Mouse (Mus musculus) CH12.LX (cell line): ENCODE results near the gene Inha.

Experiments
- CHD2 ChIP-seq: IDR thresholded peaks from 2 replicates; pipeline ENCODE4 v1.6.1; 2011; ENCODE audit warnings: low read length, improper control_type of control experiment
- CTCF ChIP-seq, 2 experiments: IDR thresholded peaks in 1 of 2; conservative IDR thresholded peaks in 1 of 2; 2 replicates each; pipeline ENCODE4 v1.5.1; 2011 to 2012; ENCODE audit warnings: low read depth in 2 of 2, low read length in 2 of 2, improper control_type of control experiment in 1 of 2, inconsistent platforms in 1 of 2, mild to moderate bottlenecking in 1 of 2, moderate library complexity in 1 of 2
- E2F4 ChIP-seq: IDR thresholded peaks from 2 replicates; pipeline ENCODE4 v1.6.1; 2011; ENCODE audit warnings: low read depth, low read length, improper control_type of control experiment; ENCODE audit not compliant: insufficient replicate concordance
- EP300 ChIP-seq: IDR thresholded peaks from 2 replicates; pipeline ENCODE4 v1.6.1; 2011; ENCODE audit warnings: low read length, improper control_type of control experiment
- JUND ChIP-seq: conservative IDR thresholded peaks from 2 replicates; pipeline ENCODE4 v1.6.1; 2011; ENCODE audit warnings: low read depth, low read length, improper control_type of control experiment
- MYC ChIP-seq: IDR thresholded peaks from 2 replicates; pipeline ENCODE4 v1.6.1; 2011; ENCODE audit warnings: low read depth, mild to moderate bottlenecking, improper control_type of control experiment, low read length
- POLR2A ChIP-seq: IDR thresholded peaks from 2 replicates; pipeline ENCODE4 v1.6.1; 2011; ENCODE audit warnings: low read depth, mild to moderate bottlenecking, improper control_type of control experiment, low read length
- USF1 ChIP-seq: IDR thresholded peaks from 2 replicates; pipeline ENCODE4 v1.6.1; 2014; ENCODE audit warnings: low read depth, mild to moderate bottlenecking, inconsistent platforms, low read length, improper control_type of control experiment
- ZKSCAN1 ChIP-seq: IDR thresholded peaks from 2 replicates; pipeline ENCODE4 v1.6.1; 2012; ENCODE audit warnings: low read depth, inconsistent platforms, low read length, improper control_type of control experiment, borderline replicate concordance

DNA sequence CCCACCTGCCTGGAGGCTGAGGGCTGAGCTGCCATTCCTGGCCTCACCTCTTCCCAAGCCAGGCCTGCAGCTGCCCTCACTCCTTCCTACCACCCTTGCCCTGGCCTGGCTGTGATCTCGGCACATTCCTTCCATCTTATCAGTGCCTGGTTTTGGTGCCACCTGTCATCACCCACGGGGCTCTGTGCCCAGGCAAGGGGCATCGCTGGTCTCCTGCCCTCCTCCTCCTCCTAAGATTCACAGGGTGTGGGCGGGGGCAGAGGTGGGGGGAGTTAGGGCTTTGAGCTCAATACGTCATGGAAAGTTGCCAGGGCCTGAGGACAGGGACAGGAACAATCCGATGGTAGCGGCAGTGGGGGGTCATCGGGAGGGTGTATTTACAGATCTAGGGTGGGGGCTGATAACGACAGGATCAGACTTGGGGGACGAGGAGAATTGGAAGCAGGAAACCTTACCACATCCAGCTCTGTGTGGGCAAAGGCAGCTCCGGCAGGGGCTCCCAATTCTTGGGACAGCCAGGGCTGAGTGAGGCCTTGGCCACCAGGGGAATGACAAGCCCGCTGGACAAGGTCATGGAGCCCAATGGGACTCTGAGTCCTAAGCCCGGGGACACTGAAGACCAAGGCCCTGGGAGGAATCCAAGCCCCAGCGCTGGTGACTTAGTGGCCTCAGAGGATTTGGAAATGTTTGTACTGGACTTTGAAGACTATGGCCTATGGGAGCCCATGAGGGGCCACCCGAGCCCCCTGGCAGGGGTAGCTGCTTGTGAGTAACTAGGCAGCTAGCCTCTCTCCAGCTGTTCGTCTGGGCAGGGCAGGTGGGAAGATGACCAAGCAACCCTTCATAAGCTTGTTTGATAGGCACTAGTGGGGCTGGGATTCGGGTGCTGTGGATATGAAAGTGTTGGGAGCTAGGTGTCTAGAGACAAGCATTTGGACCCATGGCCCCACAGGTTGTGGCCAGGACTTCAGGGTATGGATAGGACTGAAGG is 42.7 kb downstream of the Inha start:
- TF ChIP-seq ZKSCAN1 (no peak), MYC (no peak), CTCF (conservative IDR thresholded peaks at IDR 0.05 in 1 of 2, IDR thresholded peaks at IDR 0.05 in 1 of 2; ENCODE audit: low read depth in 2 of 2, low read length in 2 of 2) (no peak), CHD2 (no peak), JUND (no peak), POLR2A (no peak), EP300 (no peak), USF1 (no peak), E2F4 (no peak)
